Mouse (Mus musculus) heart, adult 2 months (tissue): ENCODE data around the gene Usp29.

ENCODE experiments used
- CTCF ChIP-seq: fragments of 200-600 bp; IDR thresholded peaks from 2 replicates; pipeline ENCODE4 v1.8.1; 2022; ENCODE audit warnings: antibody characterized with exemption, mild to moderate bottlenecking, moderate library complexity
- POLR2A ChIP-seq: fragments of 200-500 bp; IDR thresholded peaks from 2 replicates; pipeline ENCODE4 v1.6.1; 2011; ENCODE audit warnings: mild to moderate bottlenecking, low read depth, low read length, control low read depth; ENCODE audit not compliant: insufficient read depth

- no peak for TF ChIP-seq POLR2A
- TF ChIP-seq CTCF = no peak
Measured at GRCm38 (mm10) chr7:6777689-6778088, 47.3 kb downstream of the Usp29 start.
